Mouse (Mus musculus) heart, embryonic 13.5 days (tissue): Measurements from ENCODE around the gene Pcnx4. TPM values are rescaled to one million over a fixed set of nuclear protein-coding genes. Genes with fewer than 3 reads are reported as not detected.
A peak's percentile ranks its signal among the peaks of the same experiment; 100 is the strongest.

Source experiments
- ATAC-seq: fragments of 200-750 bp; cut with Nextera tagmentation; 2 replicates; pipeline ENCODE4 v1.8.0; 2017; ENCODE audit warnings: moderate TSS enrichment; ENCODE audit not compliant: insufficient number of reproducible peaks, low FRiP score, low TSS enrichment; ENCODE audit errors: extremely low read depth
- H3K27ac ChIP-seq: fragments of 300-500 bp; sonication (generic); replicated peaks from 2 replicates; pipeline ENCODE4 v1.5.1; 2015; ENCODE audit warnings: moderate library complexity, mild to moderate bottlenecking, inconsistent platforms
- H3K27me3 ChIP-seq: fragments of 300-500 bp; sonication (generic); replicated peaks from 2 replicates; pipeline ENCODE4 v1.6.1; 2015; ENCODE audit warnings: mild to moderate bottlenecking, inconsistent platforms
- H3K36me3 ChIP-seq: fragments of 300-500 bp; sonication (generic); 2 replicates; pipeline ENCODE4 v1.6.1; 2015; ENCODE audit warnings: mild to moderate bottlenecking, inconsistent platforms
- H3K4me1 ChIP-seq: fragments of 300-500 bp; sonication (generic); 2 replicates; pipeline ENCODE4 v1.6.1; 2015; ENCODE audit warnings: inconsistent platforms
- H3K4me2 ChIP-seq: fragments of 300-500 bp; sonication (generic); 2 replicates; pipeline ENCODE4 v1.6.1; 2015; ENCODE audit warnings: inconsistent platforms, mild to moderate bottlenecking, moderate library complexity
- H3K4me3 ChIP-seq: fragments of 300-500 bp; sonication (generic); 2 replicates; pipeline ENCODE4 v1.5.1; 2015; ENCODE audit warnings: moderate library complexity, mild to moderate bottlenecking, inconsistent platforms
- H3K9ac ChIP-seq: fragments of 300-500 bp; sonication (generic); 2 replicates; pipeline ENCODE4 v1.6.1; 2015; ENCODE audit warnings: inconsistent platforms, mild to moderate bottlenecking, moderate library complexity
- H3K9me3 ChIP-seq: fragments of 300-500 bp; sonication (generic); 2 replicates; pipeline ENCODE4 v1.6.1; 2016; ENCODE audit warnings: inconsistent platforms
- WGBS: fragments of 180-500 bp; shearing (Covaris S2); methylation state at CpG from one replicate; pipeline ENCODE4 v1.1.7; 2015; ENCODE audit warnings: mixed read lengths; 5-methylcytosine and 5-hydroxymethylcytosine counted together
- polyA plus RNA-seq: library from polyadenylated mRNA; unstranded; fragments of >200 nt; fragmentation: Nextera tagmentation; extraction: Ambion mirVana; gene quantifications from 2 replicates; pipeline ENCODE4 v1.2.1, GENCODE M21; 2015

The Pcnx4 gene
- 6.2 and 6.9 TPM in 2 replicates for polyA plus RNA-seq

GRCm38 (mm10) chr12:72536021-72536597, at the start of gene Pcnx4:
Gene Pcnx4, plus strand, starts transcription at chr12:72536383.
- peak; percentile 100 for ATAC-seq
- Histone ChIP-seq H3K36me3 (peaks cover 6% of the 10 kb centered on the region), H3K27ac (peak within 1 kb of the TSS; percentile 63), H3K4me3 (peak within 1 kb of the TSS; percentile 81), H3K9ac (peak within 1 kb of the TSS; percentile 86), H3K9me3 (no peaks in the 10 kb centered on the region), H3K27me3 (no peaks in the 10 kb centered on the region), H3K4me2 (peak within 1 kb of the TSS; percentile 81), H3K4me1 (peaks cover 8% of the 10 kb centered on the region)
- under 1% methylated on average over 45 of the region's 45 CpGs for WGBS

- H3K4me1 ChIP-seq, result no peaks in the 10 kb centered on the region
- no peak for ATAC-seq
- no peak overlapping the region for H3K9ac ChIP-seq
- H3K4me2 ChIP-seq, result no peak overlapping the region
- H3K4me3 ChIP-seq, result no peak overlapping the region
- H3K27me3 ChIP-seq, result no peaks in the 10 kb centered on the region
- 44% methylated on average over 3 of the region's 3 CpGs for WGBS
- H3K27ac ChIP-seq, result no peak overlapping the region
- H3K36me3 ChIP-seq, result no peaks in the 10 kb centered on the region
- H3K9me3 ChIP-seq, result no peaks in the 10 kb centered on the region
These were observed 48.7 kb upstream of the Pcnx4 start for GRCm38 (mm10) chr12:72487498-72487897.

GRCm38 (mm10) chr12:72489995-72490394, 46.2 kb upstream of the Pcnx4 start:
- 82% methylated on average over 3 of the region's 3 CpGs for WGBS
- no peak overlapping the region for H3K4me2 ChIP-seq
- H3K4me1 ChIP-seq, result no peaks in the 10 kb centered on the region
- no peak overlapping the region for H3K4me3 ChIP-seq
- H3K27me3 ChIP-seq, result no peaks in the 10 kb centered on the region
- H3K9me3 ChIP-seq, result no peaks in the 10 kb centered on the region
- H3K9ac ChIP-seq, result no peak overlapping the region
- peak overlapping the region; percentile 48; the same call in 1 of the 2 replicates for H3K27ac ChIP-seq
- no peaks in the 10 kb centered on the region for H3K36me3 ChIP-seq
- no peak for ATAC-seq

- ATAC-seq, result no peak
- Histone ChIP-seq H3K27ac (peak overlapping the region; percentile 48), H3K9ac (no peak overlapping the region)
These were observed 45.0 kb upstream of the Pcnx4 start for GRCm38 (mm10) chr12:72491063-72491719.

GRCm38 (mm10) chr12:72496866-72497600, 39.1 kb upstream of the Pcnx4 start:
- Histone ChIP-seq H3K27me3 (no peaks in the 10 kb centered on the region), H3K36me3 (no peaks in the 10 kb centered on the region), H3K4me3 (no peak overlapping the region), H3K4me1 (no peaks in the 10 kb centered on the region), H3K9ac (no peak overlapping the region), H3K4me2 (no peak overlapping the region), H3K9me3 (no peaks in the 10 kb centered on the region), H3K27ac (no peak overlapping the region)
- WGBS, result 64% methylated on average over 12 of the region's 12 CpGs
- no peak for ATAC-seq

More at GRCm38 (mm10) chr12:72491063-72491719, 45.0 kb upstream of the Pcnx4 start:
- H3K4me3 ChIP-seq, result no peak overlapping the region
- H3K4me2 ChIP-seq, result no peak overlapping the region
- WGBS, result 37% methylated on average over 3 of the region's 3 CpGs
- no peaks in the 10 kb centered on the region for H3K9me3 ChIP-seq
- H3K36me3 ChIP-seq, result no peaks in the 10 kb centered on the region
- no peaks in the 10 kb centered on the region for H3K4me1 ChIP-seq
- H3K27me3 ChIP-seq, result no peaks in the 10 kb centered on the region

GRCm38 (mm10) chr12:72509606-72510005, 26.6 kb upstream of the Pcnx4 start:
- Histone ChIP-seq H3K4me1 (peaks cover 14% of the 10 kb centered on the region; the same call in 1 of the 2 replicates), H3K4me2 (no peak overlapping the region), H3K4me3 (no peak overlapping the region), H3K27me3 (no peaks in the 10 kb centered on the region), H3K9me3 (no peaks in the 10 kb centered on the region), H3K27ac (no peak overlapping the region), H3K9ac (no peak overlapping the region), H3K36me3 (no peaks in the 10 kb centered on the region)
- 73% methylated on average over 7 of the region's 7 CpGs for WGBS
- no peak for ATAC-seq

- no peak overlapping the region for H3K27ac ChIP-seq
- no peaks in the 10 kb centered on the region for H3K9me3 ChIP-seq
- H3K4me3 ChIP-seq, result no peak overlapping the region
- WGBS, result 62% methylated on average over 3 of the region's 3 CpGs
- peaks cover 10% of the 10 kb centered on the region; the same call in 1 of the 2 replicates for H3K4me1 ChIP-seq
- ATAC-seq, result no peak
- H3K9ac ChIP-seq, result no peak overlapping the region
- H3K36me3 ChIP-seq, result no peaks in the 10 kb centered on the region
- no peaks in the 10 kb centered on the region for H3K27me3 ChIP-seq
- no peak overlapping the region for H3K4me2 ChIP-seq
These were observed 20.7 kb upstream of the Pcnx4 start for GRCm38 (mm10) chr12:72515446-72515845.

GRCm38 (mm10) chr12:72518114-72518728, 18.0 kb upstream of the Pcnx4 start:
- Histone ChIP-seq H3K9me3 (no peaks in the 10 kb centered on the region), H3K27ac (no peak overlapping the region), H3K4me2 (no peak overlapping the region), H3K36me3 (no peaks in the 10 kb centered on the region), H3K4me3 (no peak overlapping the region), H3K4me1 (no peaks in the 10 kb centered on the region), H3K27me3 (no peaks in the 10 kb centered on the region), H3K9ac (no peak overlapping the region)
- 82% methylated on average over 12 of the region's 12 CpGs for WGBS
- ATAC-seq, result no peak

GRCm38 (mm10) chr12:72519352-72519751, 16.8 kb upstream of the Pcnx4 start:
- Histone ChIP-seq H3K27me3 (no peaks in the 10 kb centered on the region), H3K9ac (no peak overlapping the region), H3K4me1 (no peaks in the 10 kb centered on the region), H3K9me3 (no peaks in the 10 kb centered on the region), H3K36me3 (no peaks in the 10 kb centered on the region), H3K27ac (no peak overlapping the region), H3K4me3 (no peak overlapping the region), H3K4me2 (no peak overlapping the region)
- 67% methylated on average over 9 of the region's 9 CpGs for WGBS
- ATAC-seq, result no peak

GRCm38 (mm10) chr12:72519855-72520254, 16.3 kb upstream of the Pcnx4 start:
- ATAC-seq, result no peak
- H3K4me1 ChIP-seq, result no peaks in the 10 kb centered on the region
- no peak overlapping the region for H3K4me3 ChIP-seq
- no peak overlapping the region for H3K4me2 ChIP-seq
- no peak overlapping the region for H3K9ac ChIP-seq
- H3K9me3 ChIP-seq, result no peaks in the 10 kb centered on the region
- 63% methylated on average over 5 of the region's 5 CpGs for WGBS
- H3K36me3 ChIP-seq, result no peaks in the 10 kb centered on the region
- no peaks in the 10 kb centered on the region for H3K27me3 ChIP-seq
- H3K27ac ChIP-seq, result no peak overlapping the region

GRCm38 (mm10) chr12:72520645-72521044, 15.5 kb upstream of the Pcnx4 start:
- H3K27me3 ChIP-seq, result no peaks in the 10 kb centered on the region
- WGBS, result 6% methylated on average over 2 of the region's 2 CpGs
- H3K4me3 ChIP-seq, result no peak overlapping the region
- H3K9me3 ChIP-seq, result no peaks in the 10 kb centered on the region
- H3K4me2 ChIP-seq, result no peak overlapping the region
- no peak overlapping the region for H3K9ac ChIP-seq
- H3K4me1 ChIP-seq, result peaks cover 3% of the 10 kb centered on the region; the same call in 1 of the 2 replicates
- H3K27ac ChIP-seq, result no peak overlapping the region
- no peak for ATAC-seq
- no peaks in the 10 kb centered on the region for H3K36me3 ChIP-seq
